ENCODE assay signal across 23 mouse cellular contexts in genomic region chr5:136396699-136397098, GRCm38 (mm10).
DNase-seq lines count a peak whose midpoint lies in the region; ATAC-seq and TF ChIP-seq lines count a peak whose summit lies in the region.
"Had no signal": no experiment of that assay in that cellular context is flagged by ENCODE, and none has a peak within 500 bp of the region (broad histone marks: within the 10 kb centered on the region; RNA-seq: fewer than 3 reads in every experiment).

No protein-coding gene starts in this region.

- H3K9ac ChIP-seq in lung, embryonic 15.5 days = no peak overlapping the region
- no peak overlapping the region for H3K9ac ChIP-seq in MEL (ENCODE audit: control insufficient read depth, low read depth, low read length, poor library complexity, severe bottlenecking)
- H3K9ac ChIP-seq: embryonic facial prominence, embryonic 13.5 days; hindbrain, embryonic 15.5 days; liver, embryonic 15.5 days; midbrain, embryonic 13.5 days; neural tube, embryonic 15.5 days had no signal

- H3K27ac ChIP-seq in lung, embryonic 15.5 days = peak overlapping the region; percentile 68
- H3K27ac ChIP-seq in MEL (ENCODE audit: control insufficient read depth, low read depth, low read length) = no peak overlapping the region
- H3K27ac ChIP-seq: embryonic facial prominence, embryonic 13.5 days; hindbrain, embryonic 15.5 days; layer of hippocampus, adult 2 months; liver, embryonic 15.5 days; midbrain, embryonic 13.5 days; neural tube, embryonic 15.5 days had no signal

- no peak for TF ChIP-seq RAD21 in MEL (IDR thresholded peaks at IDR 0.05; ENCODE audit: low read depth, low read length)

- H3K36me3 ChIP-seq in lung, embryonic 15.5 days = no peaks in the 10 kb centered on the region
- peaks cover 8 to 14% of the 10 kb centered on the region in 2 experiments; a peak in 3 of 4 replicates for H3K36me3 ChIP-seq in MEL (ENCODE audit: control insufficient read depth in 1 of 2, insufficient read depth in 2 of 2, low read length in 2 of 2)
- H3K36me3 ChIP-seq: G1E; hindbrain, embryonic 15.5 days; liver, embryonic 15.5 days; neural tube, embryonic 15.5 days had no signal

- DNase-seq in lung, postnatal 10 days = no peak
- DNase-seq in A20 (ENCODE audit: low read depth, low spot score) (peak; percentile 79), MEL (ENCODE audit: low read depth, low spot score) (peak; percentile 52)
- no peak for DNase-seq in cerebellum, postnatal 25 days
- DNase-seq in cerebellum, postnatal 4 days (ENCODE audit: low spot score in 2 of 2) = no peak
- DNase-seq in gastrocnemius, adult 18-20 months (ENCODE audit: low spot score) = no peak
- DNase-seq: cerebellum, adult 8-10 months; heart, postnatal 36 days; layer of hippocampus, postnatal 36 days; right cerebral cortex, postnatal 25 days; thymus, adult 18-20 months; thymus, postnatal 4 days had no signal

- H3K4me1 ChIP-seq in lung, embryonic 15.5 days = peaks cover 39% of the 10 kb centered on the region
- peaks cover 16 to 20% of the 10 kb centered on the region in 2 experiments for H3K4me1 ChIP-seq in MEL (ENCODE audit: control insufficient read depth in 1 of 2, insufficient read depth in 2 of 2, low read length in 2 of 2)
- H3K4me1 ChIP-seq: embryonic facial prominence, embryonic 13.5 days; hindbrain, embryonic 15.5 days; midbrain, embryonic 13.5 days had no signal

- TF ChIP-seq CTCF in MEL (IDR thresholded peaks at IDR 0.05 in 2 of 3, conservative IDR thresholded peaks at IDR 0.05 in 1 of 3; ENCODE audit: control insufficient read depth in 1 of 3, insufficient read depth in 1 of 3, low read depth in 2 of 3, low read length in 3 of 3, poor library complexity in 1 of 3, severe bottlenecking in 1 of 3) = no peak

- H3K79me2 ChIP-seq in MEL (ENCODE audit: control insufficient read depth, insufficient read depth, low read length, poor library complexity) = peaks cover 3% of the 10 kb centered on the region; the same call in 1 of the 2 replicates

- ATAC-seq in lung, embryonic 15.5 days (ENCODE audit: borderline replicate concordance, extremely low read depth, low FRiP score, low TSS enrichment) = no peak
- ATAC-seq in megakaryocyte, adult 5-6 weeks (ENCODE audit: poor library complexity, severe bottlenecking) = peak; percentile 74
- ATAC-seq: CD4-positive, CD25-positive, alpha-beta regulatory T cell, adult 4 months; forebrain, embryonic 16.5 days; midbrain, embryonic 13.5 days had no signal

- H3K4me3 ChIP-seq in lung, embryonic 15.5 days = no peak overlapping the region
- H3K4me3 ChIP-seq in MEL (ENCODE audit: control insufficient read depth in 1 of 2, insufficient read depth in 1 of 2, low read depth in 2 of 2, low read length in 2 of 2) = no peak overlapping the region
- H3K4me3 ChIP-seq: embryonic facial prominence, embryonic 13.5 days; hindbrain, embryonic 15.5 days; layer of hippocampus, adult 2 months; liver, embryonic 15.5 days; midbrain, embryonic 13.5 days; neural tube, embryonic 15.5 days had no signal

- 88% methylated on average over 1 of the region's 1 CpGs for WGBS in lung, embryonic 15.5 days

- TF ChIP-seq EP300 in MEL (IDR thresholded peaks at IDR 0.05; ENCODE audit: low read depth in 1 of 2, low read length in 2 of 2) = no peak

- no peak for TF ChIP-seq POLR2A in MEL (IDR thresholded peaks at IDR 0.05; ENCODE audit: control insufficient read depth in 1 of 2, insufficient read depth in 1 of 2, low read depth in 1 of 2, low read length in 2 of 2, poor library complexity in 1 of 2)

- no peaks in the 10 kb centered on the region for H3K9me3 ChIP-seq in lung, embryonic 15.5 days
- H3K9me3 ChIP-seq in MEL (replicated peaks; ENCODE audit: insufficient read depth, low read length) = no peaks in the 10 kb centered on the region
- H3K9me3 ChIP-seq: embryonic facial prominence, embryonic 13.5 days; G1E; hindbrain, embryonic 15.5 days; liver, embryonic 15.5 days; midbrain, embryonic 13.5 days; neural tube, embryonic 15.5 days had no signal

- H3K4me2 ChIP-seq in lung, embryonic 15.5 days = no peak overlapping the region
- H3K4me2 ChIP-seq: embryonic facial prominence, embryonic 13.5 days; hindbrain, embryonic 15.5 days; liver, embryonic 15.5 days; midbrain, embryonic 13.5 days; neural tube, embryonic 15.5 days had no signal

- H3K27me3 ChIP-seq in lung, embryonic 15.5 days = no peaks in the 10 kb centered on the region
- H3K27me3 ChIP-seq in MEL (ENCODE audit: control insufficient read depth in 1 of 2, insufficient read depth in 2 of 2, low read length in 2 of 2) = no peaks in the 10 kb centered on the region
- H3K27me3 ChIP-seq: hindbrain, embryonic 15.5 days; liver, embryonic 15.5 days; midbrain, embryonic 13.5 days; neural tube, embryonic 15.5 days had no signal

TF ChIP-seq in MEL, 35 proteins besides CTCF, POLR2A, EP300 and RAD21:
- TF ChIP-seq TBP (IDR thresholded peaks at IDR 0.05; ENCODE audit: low read depth, low read length) (no peak), BHLHE40 (IDR thresholded peaks at IDR 0.05; ENCODE audit: borderline replicate concordance, low read depth, low read length) (no peak), CHD1 (IDR thresholded peaks at IDR 0.05; ENCODE audit: low read depth, low read length) (no peak), RCOR1 (IDR thresholded peaks at IDR 0.05; ENCODE audit: low read depth, low read length) (no peak), UBTF (IDR thresholded peaks at IDR 0.05; ENCODE audit: borderline replicate concordance, insufficient read depth, low read depth, low read length) (no peak), ZMIZ1 (IDR thresholded peaks at IDR 0.05; ENCODE audit: low read depth, low read length) (no peak), KAT2A (conservative IDR thresholded peaks at IDR 0.05; ENCODE audit: low read depth, low read length) (no peak), ZNF384 (IDR thresholded peaks at IDR 0.05; ENCODE audit: low read depth, low read length) (no peak), JUND (IDR thresholded peaks at IDR 0.05; ENCODE audit: low read depth, low read length) (no peak), MAFK (IDR thresholded peaks at IDR 0.05; ENCODE audit: borderline replicate concordance, low read depth, low read length) (no peak), MYB (IDR thresholded peaks at IDR 0.05; ENCODE audit: low read depth, low read length) (no peak)

Comparison
In these comparisons a context has a peak if more than half of its experiments do, and no peak if none do; other contexts are left out.
1. DNase-seq: peak in A20 (single experiment) and MEL (single experiment); none in lung, postnatal 10 days (single experiment), cerebellum, postnatal 25 days (0 of 2), cerebellum, postnatal 4 days (0 of 2) and gastrocnemius, adult 18-20 months (single experiment).